Mouse (Mus musculus): ENCODE data around the gene Phactr3. TPM values are rescaled to one million over a fixed set of nuclear protein-coding genes. Genes with fewer than 3 reads are reported as not detected.

Gene Phactr3
- total RNA-seq (2023): not detected

GRCm38 (mm10) chr2:178118801-178119560 lies at the start of gene Phactr3:
Gene Phactr3 (plus strand): TSS chr2:178118975.

GRCm38 (mm10) chr2:178078166-178078717 lies 40.5 kb upstream of the Phactr3 start, which contains the start of gene Zfp931:
Gene Zfp931 (minus strand): TSS chr2:178078476.

Other genes starting within 250 kb of the Phactr3 start
- under 1 TPM; 0.40 to 0.78 TPM for gene Gm14327, start 221.9 kb upstream of the Phactr3 start, total RNA-seq (2023)
- under 1 TPM in 1 of 2 experiments, not detected in 1; 0.71 TPM for gene Zfp972, start 193.4 kb upstream of the Phactr3 start, total RNA-seq (2023)
- 1 to 10 TPM; 4.2 to 7.8 TPM for gene Gm14326, start 161.7 kb upstream of the Phactr3 start, total RNA-seq (2023)
- gene Zfp971, start 95.7 kb upstream of the Phactr3 start, total RNA-seq (2023): 10 to 100 TPM; 19.0 to 32.5 TPM
- 1 to 10 TPM; 1.1 to 5.2 TPM for gene Zfp931, start 40.5 kb upstream of the Phactr3 start, total RNA-seq (2023)

Data from neutrophil, adult 59 days (primary cell).